Mouse (Mus musculus) left cerebral cortex, adult 18-20 months (tissue): Measurements from ENCODE around the gene Cdk9. TPM values are rescaled to one million over a fixed set of nuclear protein-coding genes. Genes with fewer than 3 reads are reported as not detected.
A peak's percentile ranks its signal among the peaks of the same experiment; 100 is the strongest.

Source experiments
- DNase-seq, 2 experiments: peaks; one replicate each; pipeline ENCODE4 v3.0.0; 2021 to 2022; ENCODE audit warnings: low spot score in 2 of 2, mixed read lengths in 1 of 2
- total RNA-seq, 2 experiments: library from RNA; stranded (reverse); gene quantifications; 2 replicates each; pipeline ENCODE4 v1.2.3; 2021

Gene Cdk9
- total RNA-seq, 2 experiments from 2014 or later = 128 to 133 TPM

DNA sequence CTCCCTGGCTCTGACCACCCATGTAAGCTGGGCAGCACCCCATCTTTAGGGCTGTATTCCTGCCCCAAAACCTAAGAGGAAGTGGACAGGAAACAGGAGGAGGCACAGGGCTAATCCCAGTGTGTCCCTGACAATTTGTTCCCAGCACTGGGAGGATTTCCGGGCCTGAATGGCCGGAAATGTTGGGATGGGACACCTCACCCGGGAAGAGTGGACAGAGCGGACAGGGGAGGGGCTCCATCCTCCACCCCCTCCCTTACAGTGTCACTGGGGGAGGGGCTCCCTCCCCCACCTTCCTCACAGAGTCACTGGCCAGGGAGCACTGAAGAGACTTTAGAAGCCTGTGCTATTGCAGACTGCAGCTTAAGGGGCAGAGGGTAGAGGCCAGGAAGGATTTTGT lies 22.1 kb upstream of the Cdk9 start:
- DNase-seq = no peak

GRCm38 (mm10) chr2:32734480-32734879 lies 21.6 kb upstream of the Cdk9 start:
- DNase-seq = no peak

- DNase-seq = no peak
Measured at GRCm38 (mm10) chr2:32732695-32733094, 19.8 kb upstream of the Cdk9 start.

GRCm38 (mm10) chr2:32731911-32732310 lies 19.0 kb upstream of the Cdk9 start:
- no peak for DNase-seq

GRCm38 (mm10) chr2:32730854-32731253 lies 18.0 kb upstream of the Cdk9 start:
- no peak for DNase-seq

- DNase-seq = no peak
Measured at GRCm38 (mm10) chr2:32729547-32729946, 16.7 kb upstream of the Cdk9 start.

DNA sequence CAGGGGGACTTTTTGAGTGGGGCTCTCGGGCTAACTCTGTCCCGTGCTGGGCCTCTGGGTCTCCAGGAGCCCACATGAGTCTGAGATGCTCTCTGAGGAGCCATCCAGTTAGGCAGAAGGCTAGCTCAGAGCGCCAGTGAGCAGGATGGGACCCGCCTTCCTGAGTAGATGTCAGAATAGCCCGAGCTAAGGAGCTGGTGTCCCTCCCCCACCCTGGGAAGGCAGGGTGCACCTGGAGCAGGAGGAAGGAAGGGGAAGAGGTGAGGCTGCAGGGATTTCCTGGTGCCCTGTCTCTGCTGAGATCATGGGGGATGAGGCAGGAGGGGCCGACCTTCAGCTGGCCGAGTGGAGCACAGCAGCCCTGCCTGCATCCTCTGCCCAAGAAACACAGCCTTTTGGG lies 15.6 kb upstream of the Cdk9 start:
- DNase-seq = no peak

- DNase-seq = peak; percentile 75 to 82
Measured at GRCm38 (mm10) chr2:32727435-32727834, 14.6 kb upstream of the Cdk9 start.

DNA sequence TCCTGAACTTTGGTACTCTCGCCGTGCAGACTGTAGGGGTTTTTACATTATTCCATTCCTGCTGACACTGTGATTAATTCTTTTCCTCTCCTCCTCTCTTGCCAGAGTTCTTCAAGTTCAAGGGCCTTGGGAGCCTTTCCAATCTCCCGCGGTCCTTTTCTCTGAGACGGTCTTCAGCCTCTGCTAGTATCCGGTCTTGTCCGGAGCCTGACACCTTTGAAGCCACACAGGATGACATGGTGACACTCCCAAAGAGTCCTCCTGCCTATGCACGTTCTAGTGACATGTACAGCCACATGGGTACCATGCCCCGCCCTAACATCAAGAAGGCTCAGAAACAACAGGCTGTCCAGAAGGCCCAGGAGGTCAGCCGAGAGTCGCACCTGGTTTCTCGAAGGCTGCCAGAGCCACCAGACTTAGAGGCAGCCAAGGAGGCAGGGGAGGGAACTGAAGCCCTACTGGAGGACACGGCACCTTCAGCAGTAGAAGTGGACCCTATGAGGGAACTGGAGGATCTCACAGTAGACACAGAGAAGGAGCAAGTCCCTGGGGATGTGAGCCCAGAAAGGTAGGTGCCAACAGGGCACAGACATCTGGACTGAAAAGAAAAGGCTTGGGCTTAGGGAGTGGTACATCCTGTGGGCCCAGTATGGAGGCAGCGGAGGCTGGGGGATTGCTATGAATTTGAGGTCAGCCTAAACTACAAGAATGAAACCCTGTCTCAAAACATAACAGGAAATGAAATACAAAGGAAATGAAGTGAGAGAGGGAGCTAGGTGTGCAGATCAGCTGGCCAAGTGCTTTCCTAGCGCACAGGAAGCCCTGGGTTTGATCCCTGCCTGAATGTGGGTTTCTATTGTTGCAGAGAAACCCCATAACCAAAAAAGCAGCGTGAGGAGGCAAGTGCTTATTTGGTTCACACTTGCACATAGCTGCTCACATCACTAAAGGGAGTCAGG lies 12.2 kb upstream of the Cdk9 start:
- no peak for DNase-seq

DNA sequence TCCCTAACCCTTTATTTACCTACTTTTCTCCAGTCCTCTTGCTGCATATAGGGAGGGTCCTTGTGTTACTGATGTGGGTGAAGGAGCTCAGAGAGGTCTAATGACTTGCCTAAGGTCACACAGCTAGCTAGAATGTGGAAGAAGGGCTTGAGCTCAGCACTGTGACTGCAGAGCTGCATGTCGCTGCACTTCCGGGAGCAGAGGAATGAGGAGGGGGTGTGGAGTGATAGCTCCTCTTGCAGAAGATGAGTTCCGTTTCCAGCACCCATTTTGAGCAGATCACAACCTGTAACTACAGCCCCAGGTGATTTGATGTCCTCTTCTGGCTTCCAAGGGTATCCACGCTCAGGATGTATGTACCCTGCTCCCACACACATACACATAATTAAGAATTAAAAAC lies 11.3 kb upstream of the Cdk9 start:
- DNase-seq = no peak

DNA sequence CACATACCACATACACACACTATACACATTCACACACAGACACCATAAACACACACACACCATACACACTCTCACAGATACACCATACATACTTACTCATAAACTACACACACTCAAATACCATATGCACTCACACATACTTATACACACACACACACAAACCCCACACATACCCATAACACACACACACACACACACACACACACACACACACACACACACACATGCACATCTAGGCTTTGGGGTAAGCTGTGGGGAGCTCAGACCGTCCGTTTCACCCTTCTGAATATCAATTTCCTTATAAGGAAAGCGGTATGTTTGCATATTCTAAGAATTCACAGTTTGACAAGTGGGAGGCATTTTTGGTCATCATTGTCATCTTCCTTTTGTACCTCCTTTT lies 9.7 kb upstream of the Cdk9 start:
- no peak for DNase-seq

DNA sequence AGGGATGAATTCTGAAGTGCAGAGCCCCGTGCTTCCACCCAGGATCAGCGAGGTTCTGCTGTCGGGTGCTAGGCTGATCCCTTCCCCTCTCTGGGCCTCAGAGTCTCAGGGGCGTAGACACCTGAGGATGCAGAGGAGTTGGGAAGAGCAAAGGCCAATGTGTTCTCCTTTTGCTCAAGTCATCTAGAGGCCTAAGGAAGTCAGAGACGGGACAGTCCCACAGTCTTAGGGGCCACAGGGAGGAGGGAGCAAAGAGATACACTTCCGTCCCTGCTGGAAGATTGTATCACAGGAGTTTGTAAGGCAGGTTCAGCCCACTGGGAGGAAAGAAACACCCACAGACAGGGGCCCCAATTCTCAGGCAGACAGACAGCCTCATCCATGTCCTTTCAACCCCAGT lies 9.2 kb upstream of the Cdk9 start:
- no peak for DNase-seq

GRCm38 (mm10) chr2:32720681-32721229 lies 7.9 kb upstream of the Cdk9 start, which contains the start of gene Sh2d3c:
Sh2d3c (plus strand) TSS chr2:32721055.
- DNase-seq = no peak

DNA sequence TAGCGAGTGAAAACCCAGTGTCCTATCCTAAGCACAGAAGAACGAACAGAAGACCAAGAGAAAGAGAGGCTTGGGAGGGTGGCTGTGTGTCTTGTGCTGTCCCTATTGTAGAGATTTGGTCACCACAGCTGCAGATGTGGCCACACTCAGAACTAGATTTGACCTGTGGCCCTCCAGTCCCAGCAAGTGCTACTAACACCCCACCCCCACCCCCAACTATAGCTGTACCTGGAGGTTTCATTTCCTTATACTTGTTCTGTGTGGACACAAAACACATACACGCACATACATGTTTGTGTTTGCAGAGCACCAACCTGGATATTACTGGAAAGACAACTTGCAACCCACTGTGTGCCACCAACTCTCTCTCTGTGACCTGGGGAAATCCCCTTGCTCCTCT lies 7.2 kb upstream of the Cdk9 start:
- no peak for DNase-seq

DNA sequence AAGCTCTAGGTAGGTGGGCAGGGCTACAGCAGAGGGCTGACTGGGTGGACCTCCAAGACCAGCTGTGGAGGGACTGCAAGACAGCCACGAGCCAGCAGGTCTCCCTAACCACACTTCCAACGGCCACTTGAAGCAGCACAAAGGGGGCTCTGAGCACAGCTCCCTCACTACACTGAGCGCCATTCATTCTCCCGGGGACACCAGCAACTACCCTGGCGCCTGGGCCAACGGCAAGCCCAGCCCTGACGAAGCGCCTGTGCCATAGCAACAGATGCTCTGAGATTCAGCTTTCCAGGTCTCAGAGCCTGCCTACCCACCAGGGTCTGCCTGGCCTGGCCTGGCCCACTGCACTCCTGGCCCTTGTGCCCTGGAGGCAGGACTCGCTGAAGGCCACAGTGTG lies 5.9 kb upstream of the Cdk9 start:
- no peak for DNase-seq

GRCm38 (mm10) chr2:32714987-32715425 lies 2.1 kb upstream of the Cdk9 start:
- no peak for DNase-seq

- no peak for DNase-seq
Measured at GRCm38 (mm10) chr2:32714117-32714986, 1.5 kb upstream of the Cdk9 start.

DNA sequence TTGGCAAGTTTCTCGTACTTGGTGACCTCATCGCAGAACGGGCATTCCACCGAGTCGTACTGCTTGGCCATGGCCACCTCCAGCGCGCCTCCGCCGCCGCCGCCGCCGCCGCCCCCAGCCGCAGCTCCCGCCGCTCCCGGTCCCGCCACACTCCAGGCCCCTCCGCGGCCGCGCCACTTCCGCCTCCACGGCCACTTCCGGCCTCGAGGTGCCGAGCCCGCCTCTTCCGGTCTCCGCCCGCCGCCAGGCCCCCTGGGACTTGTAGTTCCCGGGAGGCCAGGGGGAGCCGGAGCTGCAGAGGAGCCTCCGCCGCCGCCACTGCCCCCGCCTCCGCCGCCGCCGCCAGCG lies 316 bp downstream of the Cdk9 start:
- peak; percentile 94 to 96 for DNase-seq

DNA sequence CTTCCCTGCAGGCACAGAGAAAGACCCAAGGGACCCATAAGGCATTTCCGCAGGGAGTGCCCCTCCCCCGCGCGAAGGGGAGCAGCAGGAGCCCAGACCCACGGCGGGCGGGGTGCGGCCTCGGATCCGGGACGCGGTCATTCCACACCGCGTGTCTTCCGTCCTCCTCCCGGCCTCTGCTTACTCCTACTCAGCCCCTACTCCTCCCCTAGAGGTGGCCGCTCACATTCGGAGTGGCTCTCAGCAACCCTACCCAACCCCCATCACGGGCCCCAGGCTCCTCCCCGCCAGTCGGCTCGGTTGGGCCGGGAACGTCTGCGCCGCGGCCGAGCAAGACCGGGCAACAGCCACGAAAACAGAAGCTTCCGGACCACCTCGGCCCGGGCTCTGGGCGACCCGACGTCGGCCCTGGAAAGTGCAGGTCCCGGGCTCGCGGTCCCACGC lies 746 bp downstream of the Cdk9 start:
- DNase-seq = peak; percentile 38 to 45

DNA sequence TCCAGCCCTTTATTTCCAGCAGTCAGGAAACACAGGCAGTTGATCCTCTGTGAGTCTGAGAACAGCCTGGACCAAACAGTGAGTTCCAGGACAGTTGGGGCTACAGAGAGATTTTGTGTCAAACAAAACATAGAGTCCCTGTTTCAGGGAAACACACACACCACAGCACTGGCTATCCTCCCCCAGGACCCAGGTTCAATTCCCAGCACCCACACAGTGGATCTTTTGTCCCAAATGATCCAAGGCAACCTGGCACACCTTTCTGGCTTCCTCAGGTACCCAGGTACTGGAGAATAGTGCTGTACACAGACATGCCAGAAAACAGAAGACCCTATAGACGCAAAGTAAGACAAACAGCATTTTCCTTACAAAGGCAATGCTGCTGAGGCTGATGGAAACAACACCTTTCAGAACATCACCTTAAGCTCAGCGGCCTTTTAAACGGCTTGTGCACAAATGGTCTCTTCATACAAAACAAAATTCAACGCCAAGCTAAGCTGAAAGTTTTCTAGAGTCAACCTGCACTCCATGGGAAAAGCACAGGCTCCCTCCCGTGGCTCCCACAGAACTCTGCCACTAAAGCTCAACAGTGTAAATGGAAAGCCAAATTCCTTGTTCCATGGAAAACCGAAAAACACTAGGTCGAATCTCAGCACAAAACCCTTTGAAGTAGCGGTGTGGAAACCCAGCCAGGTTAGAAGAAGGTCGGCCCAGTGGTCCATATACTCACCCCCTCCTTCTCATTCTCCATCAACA lies 1.4 kb downstream of the Cdk9 start:
- DNase-seq = no peak

GRCm38 (mm10) chr2:32710425-32710824 lies 2.5 kb downstream of the Cdk9 start:
- no peak for DNase-seq
